Mouse (Mus musculus) intestine, embryonic 16.5 days (tissue): ENCODE data around the gene Unc5cl. TPM values are rescaled to one million over a fixed set of nuclear protein-coding genes. Genes with fewer than 3 reads are reported as not detected.
"Not testable (repeated sequence)": the region's sequence is repeated elsewhere in the genome, so short reads cannot be mapped to it uniquely, and the experiment has no call there.

Source experiments
- ATAC-seq: fragments of 200-750 bp; cut with Nextera tagmentation; 2 replicates; pipeline ENCODE4 v1.8.0; 2017; ENCODE audit warnings: moderate TSS enrichment, moderate library complexity
- H3K27ac ChIP-seq: fragments of 300-500 bp; sonication (generic); 2 replicates; pipeline ENCODE4 v1.5.1; 2014; ENCODE audit warnings: mild to moderate bottlenecking, low read length
- H3K27me3 ChIP-seq: fragments of 300-500 bp; sonication (generic); replicated peaks from 2 replicates; pipeline ENCODE4 v1.6.1; 2014; ENCODE audit warnings: low read length, control low read depth, mixed read lengths; ENCODE audit not compliant: control insufficient read depth, insufficient read depth
- H3K36me3 ChIP-seq: fragments of 300-500 bp; sonication (generic); 2 replicates; pipeline ENCODE4 v1.6.1; 2014; ENCODE audit warnings: low read length, control low read depth; ENCODE audit not compliant: control insufficient read depth, insufficient read depth
- H3K4me1 ChIP-seq: fragments of 300-500 bp; sonication (generic); 2 replicates; pipeline ENCODE4 v1.6.1; 2014; ENCODE audit warnings: low read length, control low read depth, mixed read lengths; ENCODE audit not compliant: control insufficient read depth, insufficient read depth
- H3K4me2 ChIP-seq: fragments of 300-500 bp; sonication (generic); 2 replicates; pipeline ENCODE4 v1.6.1; 2014; ENCODE audit warnings: low read depth, low read length, control low read depth
- H3K4me3 ChIP-seq: fragments of 300-500 bp; sonication (generic); 2 replicates; pipeline ENCODE4 v1.5.1; 2014; ENCODE audit warnings: mild to moderate bottlenecking, low read length
- H3K9ac ChIP-seq: fragments of 300-500 bp; sonication (generic); 2 replicates; pipeline ENCODE4 v1.6.1; 2014; ENCODE audit warnings: low read depth, low read length
- H3K9me3 ChIP-seq: fragments of 300-500 bp; sonication (generic); 2 replicates; pipeline ENCODE4 v1.6.1; 2016; ENCODE audit warnings: low read length, control low read depth; ENCODE audit not compliant: control insufficient read depth
- WGBS: fragments of 180-500 bp; shearing (Covaris S2); extraction: QIAGEN DNeasy Blood & Tissue Kit; methylation state at CpG from one replicate; pipeline ENCODE4 v1.1.7; 2014; 5-methylcytosine and 5-hydroxymethylcytosine counted together
- polyA plus RNA-seq: library from polyadenylated mRNA; unstranded; fragments of >200 nt; fragmentation: Nextera tagmentation; extraction: Ambion mirVana; gene quantifications from 2 replicates; pipeline ENCODE4 v1.2.1, GENCODE M21; 2015

Unc5cl gene
- polyA plus RNA-seq, 1 experiment from 2014 or later: 47.2 TPM

DNA sequence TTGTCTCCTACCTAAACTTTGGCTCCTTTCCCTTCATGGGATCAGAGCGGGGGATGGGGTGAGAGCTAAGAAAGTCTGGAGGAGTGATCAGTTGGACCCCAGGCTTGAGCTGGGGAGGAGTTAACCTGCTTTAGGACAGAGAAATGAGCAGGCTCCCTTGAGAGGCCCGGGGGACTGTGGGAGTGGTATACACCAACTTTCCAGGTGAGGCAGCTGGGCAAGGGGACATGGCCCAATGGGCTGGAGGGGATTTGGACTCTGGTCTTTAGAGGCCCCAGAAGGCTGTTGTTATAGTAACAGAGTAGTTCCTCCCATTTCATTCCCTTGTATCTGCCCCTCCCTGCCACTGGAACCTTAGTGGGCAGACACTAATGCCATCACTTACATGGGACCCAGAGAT, 1.3 kb downstream of the Unc5cl start:
- peak; percentile 84 for ATAC-seq
- Histone ChIP-seq H3K27ac (peak overlapping the region; percentile 94), H3K9me3 (no peaks in the 10 kb centered on the region), H3K4me3 (peak overlapping the region; percentile 54), H3K9ac (peak overlapping the region; percentile 68), H3K4me2 (peak overlapping the region; percentile 44), H3K4me1 (peaks cover 20% of the 10 kb centered on the region), H3K27me3 (no peaks in the 10 kb centered on the region), H3K36me3 (no peaks in the 10 kb centered on the region)
- WGBS: 75% methylated on average over 2 of the region's 2 CpGs

GRCm38 (mm10) chr17:48457971-48458653, 3.4 kb downstream of the Unc5cl start:
- peak; percentile 79 for ATAC-seq
- peak overlapping the region; percentile 44 for H3K4me2 ChIP-seq
- no peaks in the 10 kb centered on the region for H3K27me3 ChIP-seq
- 44% methylated on average over 13 of the region's 13 CpGs for WGBS
- H3K27ac ChIP-seq: peak overlapping the region; percentile 85
- peak overlapping the region; percentile 54 for H3K4me3 ChIP-seq
- H3K9ac ChIP-seq: peak overlapping the region; percentile 39; the same call in 1 of the 2 replicates
- 0 out of 2 replicates have a peak, but pooled peaks cover 4% of the 10 kb centered on the region for H3K36me3 ChIP-seq
- no peaks in the 10 kb centered on the region for H3K9me3 ChIP-seq
- peaks cover 7% of the 10 kb centered on the region for H3K4me1 ChIP-seq

DNA sequence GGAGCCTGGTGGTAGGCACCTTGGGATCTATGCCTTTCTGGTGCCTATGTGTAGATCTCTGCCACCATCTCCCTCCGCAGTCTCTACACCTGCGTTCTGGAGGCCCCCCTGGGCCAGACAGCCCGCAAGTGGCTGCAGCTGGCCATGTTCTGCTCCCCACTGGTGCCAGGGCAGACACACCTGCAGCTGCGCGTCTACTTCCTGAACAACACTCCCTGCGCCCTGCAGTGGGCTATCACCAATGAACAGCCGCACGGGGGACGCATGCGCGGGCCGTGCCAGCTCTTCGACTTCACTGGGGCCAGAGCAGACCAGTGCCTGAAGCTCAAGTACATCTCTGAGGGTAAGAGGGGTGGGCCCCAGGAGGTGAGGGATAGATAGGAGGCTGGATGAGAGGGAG, 7.4 kb downstream of the Unc5cl start:
- no peaks in the 10 kb centered on the region for H3K27me3 ChIP-seq
- peaks cover 7% of the 10 kb centered on the region; the same call in 1 of the 2 replicates for H3K4me1 ChIP-seq
- H3K4me2 ChIP-seq: no peak overlapping the region
- no peak overlapping the region for H3K27ac ChIP-seq
- ATAC-seq: no peak
- no peak overlapping the region for H3K9ac ChIP-seq
- WGBS: 95% methylated on average over 13 of the region's 13 CpGs
- no peaks in the 10 kb centered on the region for H3K9me3 ChIP-seq
- no peak overlapping the region for H3K4me3 ChIP-seq
- 0 out of 2 replicates have a peak, but pooled peaks cover 4% of the 10 kb centered on the region for H3K36me3 ChIP-seq

DNA sequence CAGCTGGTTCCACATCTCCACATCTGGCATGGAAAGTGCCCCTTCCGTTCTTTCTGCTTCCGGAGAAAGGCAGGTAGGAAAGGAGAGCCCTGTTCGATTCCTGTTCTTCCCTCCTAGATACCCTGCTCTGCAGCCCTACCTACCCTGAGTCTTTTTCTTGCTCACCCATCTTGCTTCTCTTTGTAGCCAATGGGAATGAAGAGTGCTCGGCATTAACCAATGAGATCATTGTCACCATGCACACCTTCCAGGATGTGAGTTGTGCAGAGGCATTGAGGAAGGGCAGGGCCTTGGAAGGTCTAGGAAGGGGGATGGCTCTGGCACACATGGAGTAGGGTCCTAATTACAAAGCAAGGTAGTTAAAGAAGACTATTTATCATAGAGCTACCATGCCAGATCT, 8.7 kb downstream of the Unc5cl start:
- no peak for ATAC-seq
- no peak overlapping the region for H3K9ac ChIP-seq
- 91% methylated on average over 4 of the region's 4 CpGs for WGBS
- H3K4me2 ChIP-seq: no peak overlapping the region
- H3K27ac ChIP-seq: no peak overlapping the region
- H3K4me3 ChIP-seq: no peak overlapping the region
- no peaks in the 10 kb centered on the region for H3K9me3 ChIP-seq
- H3K27me3 ChIP-seq: no peaks in the 10 kb centered on the region
- H3K4me1 ChIP-seq: peaks cover 10% of the 10 kb centered on the region; the same call in 1 of the 2 replicates
- 0 out of 2 replicates have a peak, but pooled peaks cover 8% of the 10 kb centered on the region for H3K36me3 ChIP-seq

DNA sequence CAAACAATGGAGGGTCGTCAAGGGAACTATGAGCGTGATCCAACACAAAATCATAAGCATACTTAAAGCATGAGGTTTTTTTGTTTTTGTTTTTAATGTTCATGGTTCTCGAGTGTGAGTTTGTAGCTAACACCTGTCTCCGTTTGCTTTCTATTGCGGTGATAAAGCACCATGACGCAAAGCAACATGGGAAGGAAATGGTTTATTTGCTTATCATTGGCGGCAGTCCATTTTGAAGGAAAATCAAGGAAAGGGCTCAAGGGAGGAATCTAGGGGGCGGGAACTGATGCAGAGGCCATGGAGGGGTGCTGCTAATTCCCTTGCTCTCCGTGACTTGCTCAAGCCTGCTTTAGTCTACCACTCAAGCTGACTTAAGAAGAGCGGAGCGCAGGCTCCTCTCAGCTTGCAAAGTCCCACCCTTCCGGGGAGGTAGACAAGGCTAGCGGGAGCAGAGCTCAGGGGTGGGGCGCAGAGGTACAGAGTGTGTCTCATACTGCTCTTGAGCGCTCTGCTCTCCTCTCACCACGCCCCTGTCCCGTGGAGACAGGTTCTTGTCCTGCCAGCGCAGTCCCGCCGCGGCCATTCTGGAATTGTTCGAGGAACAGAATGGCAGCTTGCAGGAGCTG, 12.2 kb downstream of the Unc5cl start:
- Histone ChIP-seq H3K27ac (0 out of 2 replicates have a peak overlapping the region, but pooled peaks have one; percentile 19), H3K4me1 (peaks cover 3% of the 10 kb centered on the region; the same call in 1 of the 2 replicates), H3K4me3 (peak overlapping the region; percentile 6; the same call in 1 of the 2 replicates), H3K4me2 (peak overlapping the region; percentile 37), H3K9me3 (no peaks in the 10 kb centered on the region), H3K9ac (no peak overlapping the region), H3K27me3 (no peaks in the 10 kb centered on the region), H3K36me3 (0 out of 2 replicates have a peak, but pooled peaks cover 8% of the 10 kb centered on the region)
- peak; percentile 79 for ATAC-seq
- 34% methylated on average over 22 of the region's 22 CpGs for WGBS

GRCm38 (mm10) chr17:48467395-48468231, 12.9 kb downstream of the Unc5cl start:
- 11% methylated on average over 22 of the region's 22 CpGs for WGBS
- Histone ChIP-seq H3K4me1 (peaks cover 3% of the 10 kb centered on the region; the same call in 1 of the 2 replicates), H3K9me3 (no peaks in the 10 kb centered on the region), H3K4me2 (peak overlapping the region; percentile 37), H3K27me3 (no peaks in the 10 kb centered on the region), H3K36me3 (0 out of 2 replicates have a peak, but pooled peaks cover 4% of the 10 kb centered on the region), H3K27ac (0 out of 2 replicates have a peak overlapping the region, but pooled peaks have one; percentile 19), H3K9ac (no peak overlapping the region), H3K4me3 (peak overlapping the region; percentile 6; the same call in 1 of the 2 replicates)
- peak; percentile 80 for ATAC-seq

DNA sequence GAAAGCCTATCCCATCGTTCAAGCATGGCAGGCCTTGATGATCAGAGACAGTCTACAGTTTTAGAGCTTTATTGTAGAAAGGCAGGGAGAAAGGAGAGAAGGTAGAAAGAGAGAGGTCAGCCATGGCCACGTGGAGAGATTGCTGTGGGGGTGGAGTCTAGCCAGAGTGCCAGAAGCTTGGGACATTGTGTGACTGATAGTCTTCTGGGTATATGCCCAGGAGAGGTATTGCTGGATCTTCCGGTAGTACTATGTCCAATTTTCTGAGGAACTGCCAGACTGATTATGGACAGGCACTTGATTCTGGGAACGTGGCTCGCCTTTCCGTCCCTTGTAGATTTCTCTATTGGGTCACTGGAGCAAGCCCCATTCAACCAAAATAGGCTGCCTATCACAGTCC, 19.6 kb downstream of the Unc5cl start:
- ATAC-seq, H3K4me1 ChIP-seq, H3K4me3 ChIP-seq, H3K9me3 ChIP-seq, H3K27ac ChIP-seq, H3K36me3 ChIP-seq, H3K4me2 ChIP-seq, H3K9ac ChIP-seq, H3K27me3 ChIP-seq: not testable (repeated sequence)
- WGBS: 82% methylated on average over 6 of the region's 6 CpGs

GRCm38 (mm10) chr17:48475444-48475843, 20.7 kb downstream of the Unc5cl start:
- Histone ChIP-seq H3K27me3 (no peaks in the 10 kb centered on the region), H3K4me1 (no peaks in the 10 kb centered on the region), H3K9me3 (no peaks in the 10 kb centered on the region), H3K4me3 (no peak overlapping the region), H3K27ac (no peak overlapping the region), H3K9ac (no peak overlapping the region), H3K4me2 (no peak overlapping the region), H3K36me3 (no peaks in the 10 kb centered on the region)
- 84% methylated on average over 8 of the region's 8 CpGs for WGBS
- ATAC-seq: no peak

- WGBS: 84% methylated on average over 10 of the region's 10 CpGs
- Histone ChIP-seq H3K4me1 (no peaks in the 10 kb centered on the region), H3K4me2 (no peak overlapping the region), H3K36me3 (no peaks in the 10 kb centered on the region), H3K4me3 (no peak overlapping the region), H3K27ac (no peak overlapping the region), H3K27me3 (no peaks in the 10 kb centered on the region), H3K9me3 (no peaks in the 10 kb centered on the region), H3K9ac (no peak overlapping the region)
- no peak for ATAC-seq
Observed at GRCm38 (mm10) chr17:48479952-48480351, 25.3 kb downstream of the Unc5cl start.
